Mouse (Mus musculus) T-cell, adult 66 days (primary cell): ENCODE data around the gene Pfn4. TPM values are rescaled to one million over a fixed set of nuclear protein-coding genes. Genes with fewer than 3 reads are reported as not detected.

Experiments
- total RNA-seq, 2 experiments: library from RNA; stranded (reverse); gene quantifications; 3 replicates in 1 of 2; 4 replicates in 1 of 2; pipeline ENCODE4 v1.2.4; 2023

Pfn4 gene
- 1 to 10 TPM in 1 of 2 experiments, under 1 TPM in 1; 0.92 to 1.9 TPM for total RNA-seq

DNA sequence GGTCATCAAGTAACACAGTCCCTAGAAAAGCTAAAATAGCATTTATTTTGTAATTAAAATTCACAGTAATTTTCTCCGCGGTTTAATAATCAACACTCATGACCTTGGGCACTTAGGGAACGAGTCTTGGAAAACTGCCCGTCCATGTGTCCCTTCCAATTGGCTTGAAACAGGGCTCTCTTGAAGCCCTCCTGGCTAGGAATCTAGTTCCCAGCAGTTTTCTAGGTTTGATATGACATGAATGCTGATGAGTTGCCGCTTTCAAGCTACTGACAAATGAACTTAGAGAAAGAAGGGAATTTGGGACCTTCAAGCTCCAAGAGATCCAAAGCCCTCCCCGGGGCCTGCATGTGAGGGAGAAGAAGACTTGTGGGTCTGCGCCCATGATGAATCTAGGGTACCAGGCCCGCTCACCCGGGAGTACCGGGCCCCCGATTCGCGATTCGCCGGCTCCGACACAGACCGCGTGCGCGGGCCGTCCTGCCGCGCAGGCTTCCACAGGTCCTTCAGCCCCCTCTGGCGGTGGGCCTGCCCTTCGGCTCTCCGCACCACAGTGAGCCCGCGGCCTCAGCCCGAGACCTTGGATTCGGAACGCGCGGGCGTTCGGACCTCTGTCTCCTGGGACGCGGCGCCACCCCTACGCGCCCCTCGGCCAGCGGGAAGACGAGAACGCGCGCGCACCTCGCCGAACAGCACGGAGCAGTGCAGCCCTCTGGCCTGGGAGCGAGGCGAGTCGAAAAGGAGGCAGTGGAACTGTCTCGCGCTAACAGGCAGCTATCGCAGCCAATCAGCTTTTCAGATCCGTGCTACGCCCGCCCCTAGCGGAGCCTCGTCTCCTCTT lies at the start of gene Pfn4, which contains the start of gene Fam228b:
Gene Pfn4, plus strand, starts transcription at position 531 of the 841 bp plus-strand sequence.
Gene Fam228b, minus strand, starts transcription at position 776 of the 841 bp plus-strand sequence.

DNA sequence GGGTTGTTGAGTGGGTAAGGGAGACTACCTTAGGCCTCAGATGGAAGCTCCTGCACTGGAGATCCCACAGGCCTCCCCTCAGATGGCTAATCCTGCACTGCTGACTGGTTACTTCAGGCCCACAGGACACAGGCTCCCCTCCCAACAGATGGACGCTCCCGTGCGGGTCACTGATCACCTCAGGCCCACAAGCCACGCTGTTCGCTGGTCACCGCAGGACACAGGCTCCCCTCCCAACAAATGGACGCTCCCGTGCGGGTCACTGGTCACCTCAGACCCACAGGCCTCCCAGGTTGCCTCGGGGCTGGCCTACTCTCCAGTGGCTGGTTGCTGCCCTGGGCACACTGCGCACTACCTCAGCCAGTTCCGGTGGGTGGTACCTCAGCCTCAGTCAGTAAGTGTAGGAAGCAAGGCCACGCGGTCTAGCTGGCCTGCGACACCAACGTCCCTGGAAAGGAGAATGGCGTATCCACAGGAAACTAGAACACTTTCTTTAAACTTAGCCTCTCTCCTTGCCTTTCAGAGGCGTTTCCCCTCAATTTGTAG lies 30.7 kb upstream of the Pfn4 start, which contains the start of gene Fam228a:
Gene Fam228a, minus strand, starts transcription at position 400 of the 546 bp plus-strand sequence.

DNA sequence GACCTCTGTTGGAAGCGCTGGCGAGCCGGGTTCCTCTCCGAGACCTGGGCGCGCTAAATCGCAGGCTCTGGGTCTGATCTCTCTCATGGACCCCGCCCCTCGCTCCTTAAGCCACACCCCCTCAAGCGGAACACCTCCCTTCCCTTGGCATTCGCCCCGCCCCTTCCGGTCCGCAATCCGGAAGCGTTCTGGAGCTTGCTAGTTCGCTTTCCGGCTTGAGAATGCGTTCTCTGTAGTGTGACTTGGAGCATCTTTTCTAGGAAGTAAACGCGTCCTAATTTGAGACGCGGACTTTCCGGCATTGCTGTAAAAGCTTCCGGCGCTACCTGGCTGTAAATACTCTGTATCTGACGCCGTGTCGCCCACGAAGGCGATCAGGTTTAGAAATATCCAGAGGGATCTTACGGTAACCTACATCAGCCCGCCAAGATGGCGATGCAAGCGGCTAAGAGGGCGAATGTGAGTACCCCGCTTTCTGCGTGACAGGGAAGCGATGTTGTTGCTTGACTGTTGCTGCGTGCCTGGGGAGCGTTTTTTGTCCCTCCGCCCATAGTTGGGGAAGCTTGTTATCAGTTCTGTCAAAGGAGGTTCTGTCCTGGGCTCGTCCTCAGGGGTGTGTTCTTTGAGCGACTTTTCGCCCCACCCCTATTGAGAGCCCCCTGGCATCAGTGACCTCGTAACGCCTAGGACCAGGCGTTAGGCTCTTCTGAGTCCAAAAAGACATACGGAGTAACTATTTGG lies 48.7 kb downstream of the Pfn4 start, which contains the start of gene Sf3b6:
Gene Sf3b6, plus strand, starts transcription at position 184 of the 741 bp plus-strand sequence.

Other genes with a start within 250 kb of the Pfn4 start
- 100 to 1,000 TPM; 210 to 225 TPM for gene Itsn2, start 176.4 kb upstream of the Pfn4 start, total RNA-seq
- not detected for gene Gm3625, start 176.1 kb upstream of the Pfn4 start, total RNA-seq
- under 1 TPM in 1 of 2 experiments, not detected in 1; 0.47 TPM for gene Fam228a, start 30.6 kb upstream of the Pfn4 start, total RNA-seq
- gene Fam228b, start 245 bp downstream of the Pfn4 start, total RNA-seq = 1 to 10 TPM; 4.7 to 9.9 TPM
- gene Sf3b6, start 48.5 kb downstream of the Pfn4 start, total RNA-seq = 100 to 1,000 TPM; 148 to 169 TPM
- gene Fkbp1b, start 72.6 kb downstream of the Pfn4 start, total RNA-seq = not detected
- gene Wdcp, start 74.3 kb downstream of the Pfn4 start, total RNA-seq = 10 to 100 TPM; 17.1 to 19.4 TPM
- 10 to 100 TPM; 10.8 to 13.1 TPM for gene Mfsd2b, start 105.3 kb downstream of the Pfn4 start, total RNA-seq
- 10 to 100 TPM; 27.1 to 27.7 TPM for gene Ubxn2a, start 138.7 kb downstream of the Pfn4 start, total RNA-seq
- 10 to 100 TPM; 72.7 to 75.5 TPM for gene Atad2b, start 148.3 kb downstream of the Pfn4 start, total RNA-seq